Mouse (Mus musculus) heart, postnatal 0 days (tissue): ENCODE results near the gene Neb. TPM values are rescaled to one million over a fixed set of nuclear protein-coding genes. Genes with fewer than 3 reads are reported as not detected.
A peak's percentile ranks its signal among the peaks of the same experiment; 100 is the strongest.

Experiments
- ATAC-seq: fragments of 200-750 bp; cut with Nextera tagmentation; 2 replicates; pipeline ENCODE4 v1.8.0; 2017; ENCODE audit warnings: low read depth, moderate number of reproducible peaks, moderate library complexity; ENCODE audit not compliant: insufficient read depth
- DNase-seq: peaks from one replicate; pipeline ENCODE4 v3.0.0-alpha.2; 2016; ENCODE audit warnings: low spot score
- H3K27ac ChIP-seq: fragments of 300-500 bp; sonication (generic); 2 replicates; pipeline ENCODE4 v1.5.1; 2014; ENCODE audit warnings: low read depth, mild to moderate bottlenecking
- H3K27me3 ChIP-seq: fragments of 300-500 bp; sonication (generic); 2 replicates; pipeline ENCODE4 v1.6.1; 2014; ENCODE audit warnings: low read length, mixed read lengths; ENCODE audit not compliant: control insufficient read depth, insufficient read depth
- H3K36me3 ChIP-seq: fragments of 300-500 bp; sonication (generic); replicated peaks from 2 replicates; pipeline ENCODE4 v1.6.1; 2014; ENCODE audit warnings: low read length, mixed read lengths; ENCODE audit not compliant: control insufficient read depth, insufficient read depth
- H3K4me1 ChIP-seq: fragments of 300-500 bp; sonication (generic); 2 replicates; pipeline ENCODE4 v1.6.1; 2014; ENCODE audit warnings: antibody characterized with exemption; ENCODE audit not compliant: control insufficient read depth, insufficient read depth
- H3K4me2 ChIP-seq: fragments of 300-500 bp; sonication (generic); 2 replicates; pipeline ENCODE4 v1.6.1; 2014; ENCODE audit warnings: low read depth, mild to moderate bottlenecking, low read length, moderate library complexity
- H3K4me3 ChIP-seq: fragments of 300-500 bp; sonication (generic); 2 replicates; pipeline ENCODE4 v1.5.1; 2014; ENCODE audit warnings: low read depth, low read length
- H3K9ac ChIP-seq: fragments of 300-500 bp; sonication (generic); replicated peaks from 2 replicates; pipeline ENCODE4 v1.6.1; 2014; ENCODE audit warnings: low read depth, low read length, mixed read lengths
- H3K9me3 ChIP-seq: fragments of 300-500 bp; sonication (generic); replicated peaks from 2 replicates; pipeline ENCODE4 v1.6.1; 2016; ENCODE audit warnings: low read length; ENCODE audit not compliant: control insufficient read depth
- CTCF ChIP-seq: IDR thresholded peaks from 2 replicates; pipeline ENCODE4 v1.5.1; 2016; ENCODE audit warnings: antibody characterized with exemption, control low read depth, low read depth
- EP300 ChIP-seq: IDR thresholded peaks from 2 replicates; pipeline ENCODE4 v1.6.1; 2016; ENCODE audit warnings: antibody characterized with exemption, low read depth
- whole genome bisulfite sequencing: fragments of 180-500 bp; shearing (Covaris S2); extraction: QIAGEN DNeasy Blood & Tissue Kit; methylation state at CpG from one replicate; pipeline ENCODE4 v1.1.7; 2014; 5-methylcytosine and 5-hydroxymethylcytosine counted together
- polyA plus RNA-seq: library from polyadenylated mRNA; unstranded; fragments of >200 nt; fragmentation: Nextera tagmentation; extraction: Ambion mirVana; gene quantifications from 2 replicates; pipeline ENCODE4 v1.2.1, GENCODE M21; 2015
- total RNA-seq: library from RNA; depleted of rRNA; stranded (reverse); fragments of >200 nt; gene quantifications from 2 replicates; pipeline ENCODE4 v1.2.3, GENCODE M21; 2014; ENCODE audit warnings: low replicate concordance

Gene Neb
- total and polyA plus RNA-seq, 2 experiments from 2014 or later: 1.4 to 4.4 TPM

DNA sequence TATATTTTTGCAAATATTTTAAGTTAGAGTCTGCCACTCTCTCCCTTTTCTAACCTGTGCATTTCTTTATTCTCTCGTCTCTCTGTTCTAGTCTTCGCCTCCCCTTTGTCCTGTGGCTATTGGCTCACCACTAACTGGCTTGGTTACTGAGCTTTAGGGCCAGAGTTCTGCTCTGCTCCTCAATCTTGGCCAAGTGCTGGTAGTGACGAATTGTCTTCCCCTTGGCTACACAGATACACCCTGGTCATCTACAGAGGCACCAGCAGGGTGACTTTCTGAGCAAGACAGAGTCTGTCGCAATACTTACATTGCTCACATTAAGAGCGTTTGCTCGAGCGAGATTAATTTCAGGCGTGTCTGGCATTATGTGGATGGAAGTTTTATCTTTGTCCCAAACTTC lies 162.3 kb downstream of the Neb start:
- DNase-seq: no peak
- Histone ChIP-seq H3K4me3 (no peak overlapping the region), H3K36me3 (no peaks in the 10 kb centered on the region), H3K27me3 (no peaks in the 10 kb centered on the region), H3K4me1 (no peaks in the 10 kb centered on the region), H3K27ac (no peak overlapping the region), H3K9me3 (no peaks in the 10 kb centered on the region), H3K4me2 (no peak overlapping the region), H3K9ac (no peak overlapping the region)
- 90% methylated on average over 8 of the region's 8 CpGs for WGBS
- no peak for TF ChIP-seq EP300
- TF ChIP-seq CTCF: no peak
- ATAC-seq: no peak

DNA sequence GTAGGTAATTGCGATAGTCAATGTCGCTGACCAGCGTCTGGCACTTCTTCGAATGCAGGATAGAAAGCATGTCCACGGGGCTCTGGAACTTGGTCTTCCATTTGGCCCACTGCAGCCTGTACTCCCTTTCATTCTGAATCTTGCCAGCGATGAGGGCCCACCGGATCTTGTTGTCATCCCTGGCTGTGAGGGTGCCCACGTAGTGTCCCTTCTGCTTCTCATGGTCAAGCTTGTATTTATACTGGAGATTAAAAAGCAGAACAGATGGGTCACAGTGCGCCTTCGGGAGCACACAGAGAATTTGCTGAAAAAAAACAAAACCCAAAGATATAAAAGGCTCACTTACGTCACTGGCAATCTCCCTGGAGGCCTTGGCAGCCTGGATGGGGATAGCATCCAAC lies 165.7 kb downstream of the Neb start:
- H3K27me3 ChIP-seq: no peaks in the 10 kb centered on the region
- H3K9ac ChIP-seq: no peak overlapping the region
- no peak overlapping the region for H3K27ac ChIP-seq
- H3K4me1 ChIP-seq: no peaks in the 10 kb centered on the region
- no peak for ATAC-seq
- no peak for DNase-seq
- WGBS: 84% methylated on average over 11 of the region's 11 CpGs
- TF ChIP-seq EP300: no peak
- TF ChIP-seq CTCF: no peak
- H3K4me2 ChIP-seq: no peak overlapping the region
- no peak overlapping the region for H3K4me3 ChIP-seq
- no peaks in the 10 kb centered on the region for H3K36me3 ChIP-seq
- no peaks in the 10 kb centered on the region for H3K9me3 ChIP-seq

DNA sequence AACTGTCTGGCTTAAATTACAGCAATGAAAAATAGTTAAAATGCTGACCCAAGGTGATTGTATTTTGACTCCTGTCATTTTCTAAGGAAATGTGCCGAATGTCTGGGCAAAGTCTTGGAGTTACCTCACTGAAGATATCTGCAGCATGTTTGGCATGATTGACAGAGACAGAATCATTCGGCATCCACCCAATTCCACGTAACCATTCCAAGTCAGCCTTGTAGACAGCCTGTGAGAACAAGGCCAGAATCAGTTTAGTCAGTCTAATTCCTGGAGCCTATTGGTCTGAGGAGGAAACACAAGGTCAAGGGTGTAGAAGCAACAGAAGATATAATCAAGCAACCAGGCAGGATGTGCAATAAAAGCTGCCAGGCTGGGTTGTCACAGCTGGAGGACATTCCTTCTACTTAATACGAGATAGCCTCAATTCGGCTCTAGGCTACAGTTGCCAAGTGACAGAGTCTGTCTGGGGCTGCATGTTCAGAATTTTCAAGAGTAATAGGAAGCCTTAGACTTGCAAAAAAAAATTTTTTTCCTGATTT lies 166.8 kb downstream of the Neb start:
- WGBS: 40% methylated on average over 5 of the region's 5 CpGs

DNA sequence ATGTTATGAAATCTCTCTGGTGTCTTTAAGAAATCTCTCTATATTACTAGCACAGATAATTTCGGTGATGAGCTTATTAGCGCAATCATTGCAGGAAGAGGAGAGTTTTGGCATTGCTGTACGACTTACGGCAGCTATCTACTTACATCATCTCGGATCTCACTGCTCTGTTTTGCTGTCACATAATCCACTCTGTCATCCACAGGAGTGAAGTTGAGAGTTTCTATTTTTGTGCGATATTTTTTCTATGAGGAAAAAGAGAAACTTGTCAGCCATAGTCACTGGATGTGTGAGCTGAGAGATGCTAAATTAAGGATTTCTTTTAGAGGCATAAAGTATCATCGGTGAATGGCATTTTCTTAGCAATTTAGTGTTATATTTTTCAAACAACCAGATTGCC lies 167.6 kb downstream of the Neb start:
- Histone ChIP-seq H3K27me3 (no peaks in the 10 kb centered on the region), H3K36me3 (no peaks in the 10 kb centered on the region), H3K27ac (no peak overlapping the region), H3K9ac (no peak overlapping the region), H3K4me2 (no peak overlapping the region), H3K9me3 (no peaks in the 10 kb centered on the region), H3K4me3 (no peak overlapping the region), H3K4me1 (no peaks in the 10 kb centered on the region)
- ATAC-seq (no peak), DNase-seq (no peak)
- 82% methylated on average over 7 of the region's 7 CpGs for WGBS
- no peak for TF ChIP-seq EP300
- TF ChIP-seq CTCF: no peak

More for the DNA sequence above, 166.8 kb downstream of the Neb start:
- no peak overlapping the region for H3K4me2 ChIP-seq
- H3K9me3 ChIP-seq: no peaks in the 10 kb centered on the region
- no peaks in the 10 kb centered on the region for H3K4me1 ChIP-seq
- H3K4me3 ChIP-seq: no peak overlapping the region
- no peaks in the 10 kb centered on the region for H3K36me3 ChIP-seq
- H3K27ac ChIP-seq: no peak overlapping the region
- H3K27me3 ChIP-seq: no peaks in the 10 kb centered on the region
- no peak overlapping the region for H3K9ac ChIP-seq
- TF ChIP-seq CTCF (no peak), EP300 (no peak)
- DNase-seq: peak; percentile 21
- ATAC-seq: no peak

DNA sequence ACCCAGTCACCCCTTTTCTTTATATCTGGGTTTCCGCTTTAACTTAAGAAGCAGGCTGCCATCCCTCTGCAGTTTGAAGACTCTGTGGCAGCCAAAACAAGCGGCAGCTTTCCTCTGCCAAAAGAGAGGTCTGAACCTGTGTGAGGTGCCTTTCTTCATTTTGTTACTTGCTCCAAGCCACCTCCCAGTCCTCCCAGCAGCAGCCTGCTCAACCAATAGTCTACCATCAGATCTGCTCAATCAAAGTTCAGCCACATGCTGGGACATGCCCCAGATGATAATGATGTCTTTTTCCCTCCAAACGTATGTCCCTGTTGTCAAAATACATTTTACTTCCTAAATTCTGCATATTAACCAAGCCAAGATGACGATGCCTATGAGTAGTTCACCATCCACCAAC lies 173.3 kb downstream of the Neb start:
- ATAC-seq: no peak
- Histone ChIP-seq H3K27ac (no peak overlapping the region), H3K4me2 (no peak overlapping the region), H3K9me3 (no peaks in the 10 kb centered on the region), H3K9ac (no peak overlapping the region), H3K27me3 (no peaks in the 10 kb centered on the region), H3K36me3 (no peaks in the 10 kb centered on the region), H3K4me3 (no peak overlapping the region), H3K4me1 (no peaks in the 10 kb centered on the region)
- no peak for DNase-seq
- 79% methylated on average over 4 of the region's 4 CpGs for WGBS
- no peak for TF ChIP-seq EP300
- no peak for TF ChIP-seq CTCF

DNA sequence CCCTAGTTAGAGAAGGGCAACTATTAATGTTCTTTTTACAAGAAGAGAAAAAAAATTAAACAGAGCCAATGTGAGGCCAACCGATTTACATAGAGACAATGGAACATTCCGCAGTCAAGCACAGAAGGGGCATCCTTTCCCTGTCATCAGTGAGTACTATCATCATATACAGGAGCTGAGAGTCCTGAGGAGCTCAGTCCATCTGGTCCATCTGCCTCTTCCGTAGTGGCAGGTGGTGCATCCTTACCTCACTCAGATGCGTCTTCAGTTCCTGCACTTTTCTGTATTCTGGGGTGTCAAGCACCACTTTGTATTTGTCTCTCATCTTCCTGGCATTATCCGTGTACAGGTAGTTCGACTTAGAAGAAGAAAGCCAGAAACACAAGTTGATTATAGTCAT lies 184.6 kb downstream of the Neb start:
- no peak for TF ChIP-seq EP300
- no peak overlapping the region for H3K4me3 ChIP-seq
- H3K4me2 ChIP-seq: no peak overlapping the region
- no peaks in the 10 kb centered on the region for H3K36me3 ChIP-seq
- no peaks in the 10 kb centered on the region for H3K27me3 ChIP-seq
- no peak overlapping the region for H3K27ac ChIP-seq
- H3K4me1 ChIP-seq: no peaks in the 10 kb centered on the region
- DNase-seq: no peak
- ATAC-seq: no peak
- 84% methylated on average over 6 of the region's 6 CpGs for WGBS
- H3K9ac ChIP-seq: no peak overlapping the region
- H3K9me3 ChIP-seq: no peaks in the 10 kb centered on the region
